ENCODE assay signal across 15 mouse cellular contexts in genomic region chr8:92158219-92158618, GRCm38 (mm10).
A peak's percentile ranks its signal among the peaks of the same experiment; 100 is the strongest.
DNase-seq lines count a peak whose midpoint lies in the region; ATAC-seq and TF ChIP-seq lines count a peak whose summit lies in the region.
"Had no signal": no experiment of that assay in that cellular context is flagged by ENCODE, and none has a peak within 500 bp of the region (broad histone marks: within the 10 kb centered on the region; RNA-seq: fewer than 3 reads in every experiment).

No protein-coding gene starts in this region.

- H3K27ac ChIP-seq in heart, embryonic 13.5 days (replicated peaks): no peak overlapping the region
- no peak overlapping the region for H3K27ac ChIP-seq in embryonic facial prominence, embryonic 10.5 days (replicated peaks)
- H3K27ac ChIP-seq in lung, embryonic 14.5 days (ENCODE audit: low read depth): no peak overlapping the region
- no peak overlapping the region for H3K27ac ChIP-seq in stomach, postnatal 0 days (replicated peaks)
- H3K27ac ChIP-seq: hindbrain, postnatal 0 days; liver, embryonic 14.5 days had no signal

- no peak for ATAC-seq in heart, embryonic 13.5 days (ENCODE audit: extremely low read depth, insufficient number of reproducible peaks, low FRiP score, low TSS enrichment)
- no peak for ATAC-seq in lung, embryonic 14.5 days (ENCODE audit: insufficient read depth)
- no peak for ATAC-seq in stomach, postnatal 0 days (ENCODE audit: low FRiP score, low TSS enrichment)
- ATAC-seq: hindbrain, postnatal 0 days had no signal

- intact Hi-C loops in heart, postnatal 25 days (cut with DNase I): no loop called here

- H3K9me3 ChIP-seq in heart, embryonic 13.5 days: peaks cover 7% of the 10 kb centered on the region; the same call in 1 of the 2 replicates
- 0 out of 2 replicates have a peak, but pooled peaks cover 3% of the 10 kb centered on the region for H3K9me3 ChIP-seq in embryonic facial prominence, embryonic 10.5 days
- no peaks in the 10 kb centered on the region for H3K9me3 ChIP-seq in lung, embryonic 14.5 days (ENCODE audit: low read depth, low read length)
- H3K9me3 ChIP-seq in stomach, postnatal 0 days (ENCODE audit: control insufficient read depth, low read length): no peaks in the 10 kb centered on the region

- no peak for TF ChIP-seq EP300 in stomach, postnatal 0 days (optimal IDR thresholded peaks at IDR 0.05)

- peaks cover 9% of the 10 kb centered on the region for H3K4me1 ChIP-seq in heart, embryonic 13.5 days
- peaks cover 13% of the 10 kb centered on the region for H3K4me1 ChIP-seq in embryonic facial prominence, embryonic 10.5 days
- H3K4me1 ChIP-seq in lung, embryonic 14.5 days (ENCODE audit: insufficient read depth): no peaks in the 10 kb centered on the region
- H3K4me1 ChIP-seq in stomach, postnatal 0 days (replicated peaks; ENCODE audit: control insufficient read depth, insufficient read depth): no peaks in the 10 kb centered on the region

- H3K4me2 ChIP-seq in heart, embryonic 13.5 days: peak overlapping the region; percentile 19
- H3K4me2 ChIP-seq in lung, embryonic 14.5 days: no peak overlapping the region
- no peak overlapping the region for H3K4me2 ChIP-seq in stomach, postnatal 0 days (replicated peaks; ENCODE audit: low read depth)

- no peak overlapping the region for H3K4me3 ChIP-seq in heart, embryonic 13.5 days
- H3K4me3 ChIP-seq in embryonic facial prominence, embryonic 10.5 days: no peak overlapping the region
- H3K4me3 ChIP-seq in lung, embryonic 14.5 days (ENCODE audit: low read depth, low read length): no peak overlapping the region
- H3K4me3 ChIP-seq in stomach, postnatal 0 days (ENCODE audit: low read depth, low read length): no peak overlapping the region

- H3K9ac ChIP-seq in heart, embryonic 13.5 days: no peak overlapping the region
- no peak overlapping the region for H3K9ac ChIP-seq in lung, embryonic 14.5 days
- no peak overlapping the region for H3K9ac ChIP-seq in stomach, postnatal 0 days (ENCODE audit: low read length)
- H3K9ac ChIP-seq: liver, embryonic 14.5 days had no signal

- 28% methylated on average over 10 of the region's 10 CpGs for WGBS in heart, embryonic 13.5 days
- WGBS in embryonic facial prominence, embryonic 10.5 days: 30% methylated on average over 10 of the region's 10 CpGs
- 22% methylated on average over 10 of the region's 10 CpGs for WGBS in lung, embryonic 14.5 days
- WGBS in stomach, postnatal 0 days: 26% methylated on average over 10 of the region's 10 CpGs

- DNase-seq in heart, postnatal 25 days (ENCODE audit: low spot score): no peak
- peak; percentile 34 for DNase-seq in embryonic facial prominence, embryonic 10.5 days (ENCODE audit: low spot score)
- DNase-seq in lung, embryonic 14.5 days: peak; percentile 25
- DNase-seq in retina, embryonic 14.5 days (ENCODE audit: low spot score): peak; percentile 41
- no peak for DNase-seq in stomach, postnatal 0 days (ENCODE audit: low spot score)
- no peak for DNase-seq in spleen, postnatal 4 days (ENCODE audit: low spot score in 2 of 2)
- DNase-seq: adrenal gland, adult 2 months; cerebellum, adult 18-20 months; kidney, adult 2 months; kidney, postnatal 4 days; left cerebral cortex, postnatal 4 days had no signal

- peaks cover 33% of the 10 kb centered on the region for H3K27me3 ChIP-seq in heart, embryonic 13.5 days (replicated peaks)
- H3K27me3 ChIP-seq in embryonic facial prominence, embryonic 10.5 days (replicated peaks; ENCODE audit: low read depth, poor library complexity, severe bottlenecking): peaks cover 49% of the 10 kb centered on the region
- no peaks in the 10 kb centered on the region for H3K27me3 ChIP-seq in lung, embryonic 14.5 days (ENCODE audit: insufficient read depth, low read length)
- H3K27me3 ChIP-seq in stomach, postnatal 0 days (ENCODE audit: control insufficient read depth, insufficient read depth, low read length): no peaks in the 10 kb centered on the region

- no peak for TF ChIP-seq CTCF in lung, embryonic 14.5 days (IDR thresholded peaks at IDR 0.05; ENCODE audit: low read depth)
- no peak for TF ChIP-seq CTCF in stomach, postnatal 0 days (IDR thresholded peaks at IDR 0.05; ENCODE audit: low read depth)

- no peaks in the 10 kb centered on the region for H3K36me3 ChIP-seq in heart, embryonic 13.5 days
- no peaks in the 10 kb centered on the region for H3K36me3 ChIP-seq in embryonic facial prominence, embryonic 10.5 days (replicated peaks)
- H3K36me3 ChIP-seq in lung, embryonic 14.5 days (ENCODE audit: insufficient read depth): no peaks in the 10 kb centered on the region
- no peaks in the 10 kb centered on the region for H3K36me3 ChIP-seq in stomach, postnatal 0 days (ENCODE audit: control insufficient read depth, insufficient read depth, low read length)
- H3K36me3 ChIP-seq: G1E had no signal

Comparison
In these comparisons a context has a peak if more than half of its experiments do, and no peak if none do; other contexts are left out.
1. DNase-seq: peak in embryonic facial prominence, embryonic 10.5 days (single experiment), lung, embryonic 14.5 days (single experiment) and retina, embryonic 14.5 days (single experiment); none in heart, postnatal 25 days (single experiment), stomach, postnatal 0 days (single experiment) and spleen, postnatal 4 days (0 of 2).